Mouse (Mus musculus): ENCODE results near the gene Foxp2. TPM values are rescaled to one million over a fixed set of nuclear protein-coding genes. Genes with fewer than 3 reads are reported as not detected.

The Foxp2 gene
- total RNA-seq (2017) = not detected in 2 replicates

DNA sequence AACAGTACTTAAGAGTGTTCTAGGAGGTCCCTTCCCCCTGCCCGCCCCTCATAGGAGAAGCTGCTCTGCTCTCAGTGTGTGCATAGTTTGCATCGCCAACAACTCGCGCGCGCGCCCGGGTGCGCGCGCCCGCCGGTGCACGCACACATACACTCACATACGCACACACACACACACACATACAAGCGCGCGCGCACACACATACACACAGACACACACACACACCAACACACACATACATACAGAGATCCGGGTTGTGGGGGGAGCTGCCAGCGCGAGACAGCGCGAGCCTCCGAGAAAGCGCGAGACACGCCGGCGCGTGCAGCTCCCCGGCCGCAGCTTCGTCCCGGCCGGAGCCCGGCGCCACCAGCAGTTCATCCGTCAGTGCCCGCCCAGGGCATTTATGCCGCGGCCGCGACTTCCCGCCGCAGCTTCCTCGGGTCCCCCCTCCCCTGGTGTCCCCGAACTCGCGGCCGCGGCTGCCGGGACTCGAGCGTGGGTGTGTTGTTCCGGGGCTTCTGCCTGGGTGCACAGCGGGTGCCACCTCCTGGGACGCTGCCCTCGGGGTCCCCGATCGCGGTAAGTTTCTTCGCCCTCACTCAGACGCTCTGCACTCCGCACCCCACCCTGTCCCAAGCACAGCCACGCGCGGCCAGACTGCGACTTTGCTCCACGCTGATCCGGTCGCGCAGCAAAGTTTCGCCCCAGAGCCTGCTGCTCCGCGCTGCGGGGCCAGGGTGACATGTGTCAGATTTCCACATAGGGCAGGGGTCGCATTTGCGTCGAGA is at the start of gene Foxp2:
TSS of gene Foxp2 (plus strand) at position 167 of the 788 bp plus-strand sequence.
- ATAC-seq (replicated peaks; ENCODE audit: low read depth, poor library complexity, severe bottlenecking) = peak; percentile 57

DNA sequence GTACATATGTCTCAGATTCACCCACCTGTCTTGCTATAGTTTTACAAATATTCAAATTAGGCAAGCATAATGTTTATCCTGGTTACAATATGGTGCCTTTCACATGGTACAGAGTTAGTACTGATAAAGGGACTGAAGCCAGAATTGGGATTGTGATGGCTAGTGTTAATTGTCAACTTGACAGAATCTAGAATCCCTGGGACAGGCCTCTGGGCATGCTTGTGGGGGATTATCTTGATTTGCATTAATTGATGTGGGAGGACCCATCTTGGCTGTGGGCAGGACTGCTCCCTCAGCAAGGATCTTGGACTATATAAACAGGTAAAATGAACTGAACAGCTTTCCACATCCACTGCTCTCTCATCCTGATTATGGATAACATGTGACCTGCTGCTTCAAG is 15.9 kb upstream of the Foxp2 start:
- ATAC-seq (replicated peaks; ENCODE audit: low read depth, poor library complexity, severe bottlenecking) = no peak

DNA sequence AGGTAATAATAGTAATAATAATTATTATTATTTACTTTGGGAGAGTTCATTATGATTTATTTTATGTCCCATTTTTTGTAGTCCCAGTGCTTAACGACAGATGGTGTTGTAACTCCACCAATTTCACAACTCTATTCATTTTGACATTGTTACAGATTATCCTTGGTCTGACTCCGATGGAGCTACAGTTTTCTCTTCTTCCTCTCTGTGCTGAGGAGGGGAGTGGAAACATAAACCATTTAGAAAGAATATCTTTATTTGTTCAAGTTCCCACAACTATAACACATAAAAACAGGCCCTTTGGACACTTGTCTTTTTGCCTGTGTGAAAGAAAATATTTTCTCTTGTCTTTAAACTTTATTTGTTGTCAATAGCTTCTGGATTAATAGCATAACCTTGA is 4.1 kb upstream of the Foxp2 start:
- 0 out of 2 replicates have a peak, but pooled peaks have one; percentile 19 for ATAC-seq (replicated peaks; ENCODE audit: low read depth, poor library complexity, severe bottlenecking)

DNA sequence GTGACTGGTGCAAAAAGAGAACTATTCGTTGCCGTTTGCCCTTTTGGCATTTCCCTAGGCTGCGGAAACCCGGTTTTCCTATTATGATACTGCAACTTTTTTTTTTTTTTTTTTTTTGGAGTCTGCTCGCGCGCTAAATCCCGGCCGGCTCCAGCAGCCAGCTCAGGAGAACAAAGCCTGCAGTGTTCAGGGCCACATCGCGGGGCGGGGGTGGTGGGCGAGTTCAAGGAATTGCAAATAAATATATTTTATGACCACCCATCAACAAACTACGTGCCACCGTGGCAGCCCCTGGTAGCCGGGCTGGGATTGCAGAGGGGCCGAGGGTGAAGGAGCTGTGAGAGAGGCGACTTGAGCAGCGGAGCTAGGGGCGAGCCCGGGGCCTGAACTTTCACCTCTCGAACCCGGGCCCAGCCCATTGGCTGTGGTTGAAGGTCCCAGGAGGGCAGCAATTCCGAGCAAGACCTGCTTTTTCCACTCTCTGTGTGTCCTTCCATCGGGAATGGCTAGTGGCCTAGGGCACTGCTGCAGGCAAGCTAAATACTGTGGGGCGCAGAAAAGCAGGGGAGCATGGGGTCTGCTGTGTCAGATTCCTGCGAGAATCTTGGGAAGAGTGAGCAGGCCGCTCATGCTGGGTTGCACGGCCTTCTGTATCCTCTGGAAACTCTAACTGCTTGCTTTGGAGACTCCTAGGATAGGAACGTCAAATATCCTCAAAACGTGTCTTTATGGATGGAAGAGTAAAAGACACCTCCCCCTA is 2.9 kb upstream of the Foxp2 start:
- ATAC-seq (replicated peaks; ENCODE audit: low read depth, poor library complexity, severe bottlenecking) = no peak

DNA sequence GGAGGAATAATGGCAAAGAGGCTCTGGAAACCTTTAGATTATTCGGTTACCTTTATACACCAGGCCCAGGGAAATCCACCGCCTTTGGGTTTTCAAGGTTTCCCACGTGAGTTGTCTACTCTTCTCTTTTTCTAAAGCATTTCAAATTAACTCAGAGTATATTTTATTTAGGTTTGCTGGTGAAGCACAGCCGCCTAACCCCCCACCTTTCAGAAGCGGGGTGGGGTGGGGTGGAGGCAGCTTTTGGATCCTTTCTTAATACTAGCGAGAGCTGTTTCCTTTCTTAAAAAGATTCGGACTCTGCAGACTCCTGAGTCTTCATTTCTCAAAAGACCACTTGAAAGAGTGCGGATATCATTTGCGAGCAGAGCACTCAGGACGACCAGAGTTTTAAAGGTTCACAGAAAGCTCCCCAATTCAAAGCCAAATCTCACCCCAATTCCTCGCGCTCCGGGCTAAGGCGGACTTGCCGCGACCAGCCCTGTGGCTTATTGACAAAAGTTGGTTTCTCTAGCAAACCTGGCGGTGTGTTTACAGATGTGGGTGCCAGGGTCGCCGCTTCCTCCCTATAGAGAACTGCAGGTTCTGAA is 2.0 kb upstream of the Foxp2 start:
- no peak for ATAC-seq (replicated peaks; ENCODE audit: low read depth, poor library complexity, severe bottlenecking)

GRCm38 (mm10) chr6:14899936-14900578 is 1.1 kb upstream of the Foxp2 start:
- ATAC-seq (replicated peaks; ENCODE audit: low read depth, poor library complexity, severe bottlenecking) = peak; percentile 9; the same call in 1 of the 2 replicates

- ATAC-seq (replicated peaks; ENCODE audit: low read depth, poor library complexity, severe bottlenecking) = 0 out of 2 replicates have a peak, but pooled peaks have one; percentile 19
Observed at GRCm38 (mm10) chr6:14900579-14901021, 549 bp upstream of the Foxp2 start.

- ATAC-seq (replicated peaks; ENCODE audit: low read depth, poor library complexity, severe bottlenecking) = peak; percentile 16; the same call in 1 of the 2 replicates
Observed at GRCm38 (mm10) chr6:14901971-14902670, 972 bp downstream of the Foxp2 start.

- no peak for ATAC-seq (replicated peaks; ENCODE audit: low read depth, poor library complexity, severe bottlenecking)
Observed at GRCm38 (mm10) chr6:14903271-14903965, 2.3 kb downstream of the Foxp2 start.

DNA sequence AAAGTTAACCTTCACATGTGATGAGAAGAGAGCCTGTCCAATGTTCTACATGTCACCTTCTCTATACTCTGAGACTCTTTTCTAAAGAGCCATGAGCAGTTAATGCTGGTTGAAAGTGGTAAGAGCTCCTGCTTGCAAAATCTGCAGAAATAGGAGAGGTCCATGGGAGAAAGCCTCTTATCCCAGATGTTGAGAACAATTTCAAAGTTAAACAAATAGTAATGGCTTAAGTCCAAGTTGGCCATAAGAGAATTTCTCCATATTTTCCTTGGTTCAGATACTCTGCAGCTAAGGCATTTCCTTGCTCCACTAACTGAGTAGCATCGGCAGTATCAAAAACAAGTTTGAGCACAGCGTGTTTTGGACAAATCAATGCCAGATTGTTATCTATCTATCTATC is 13.9 kb downstream of the Foxp2 start:
- ATAC-seq (replicated peaks; ENCODE audit: low read depth, poor library complexity, severe bottlenecking) = no peak

DNA sequence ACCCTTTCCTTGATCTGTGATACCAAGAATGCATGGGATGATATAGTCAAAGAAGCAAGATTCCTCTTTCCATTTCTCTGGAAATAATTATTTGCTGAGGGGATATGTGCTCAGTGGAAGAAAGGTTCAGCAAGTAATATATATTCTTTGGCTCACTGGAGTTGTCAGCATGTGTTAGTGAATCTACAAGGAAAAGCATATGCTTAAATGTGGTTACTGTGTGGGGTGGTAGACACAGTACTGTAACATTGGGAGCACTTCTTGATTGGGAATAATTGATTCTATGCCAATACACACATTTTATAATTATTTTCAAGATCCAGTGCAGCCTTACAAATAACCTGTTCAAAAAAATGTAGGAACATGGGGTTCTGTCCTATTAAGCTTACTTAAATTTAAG is 21.6 kb downstream of the Foxp2 start:
- no peak for ATAC-seq (replicated peaks; ENCODE audit: low read depth, poor library complexity, severe bottlenecking)

DNA sequence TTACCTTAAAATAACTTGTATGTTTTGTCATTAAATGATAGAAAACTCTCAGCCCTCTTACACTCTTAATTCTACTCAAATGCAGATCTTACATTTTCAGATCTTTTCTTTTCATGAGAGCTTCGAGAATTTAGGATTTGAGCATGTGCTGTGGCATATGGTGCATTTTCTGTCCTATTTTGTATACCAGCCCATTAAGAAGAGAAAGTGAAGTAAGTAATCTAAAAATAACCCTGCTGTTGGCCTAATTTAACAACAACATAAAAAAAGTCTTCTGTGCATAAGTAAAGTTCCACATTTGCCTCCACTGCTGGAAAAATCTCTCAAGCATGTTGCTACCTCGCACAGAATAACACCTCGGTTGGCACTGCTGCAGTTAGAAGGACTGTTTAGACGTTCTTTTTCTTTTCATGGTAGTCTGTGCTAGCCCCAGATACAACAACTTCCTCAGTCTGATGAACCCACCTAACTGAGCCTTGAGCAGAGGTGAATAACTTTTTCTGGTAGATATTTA is 23.9 kb downstream of the Foxp2 start:
- no peak for ATAC-seq (replicated peaks; ENCODE audit: low read depth, poor library complexity, severe bottlenecking)

DNA sequence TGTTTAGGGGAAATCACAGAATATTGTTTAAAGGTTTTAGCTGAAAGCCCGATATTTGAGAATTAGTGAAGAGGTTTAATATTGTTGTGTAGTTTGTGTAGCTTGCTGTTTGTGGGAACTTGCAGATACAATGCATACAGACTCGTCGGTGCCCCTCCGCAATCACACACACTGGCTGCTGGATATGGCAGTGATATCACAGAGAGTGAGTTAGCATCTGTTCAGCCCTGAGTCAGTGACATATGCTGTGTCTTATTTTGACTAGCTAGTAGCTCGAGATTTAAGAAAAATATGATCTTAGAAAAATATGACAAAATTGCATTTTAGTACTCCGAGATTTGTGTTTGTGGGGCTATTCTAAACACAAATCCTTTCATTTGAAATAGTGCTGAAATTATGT is 49.9 kb downstream of the Foxp2 start:
- ATAC-seq (replicated peaks; ENCODE audit: low read depth, poor library complexity, severe bottlenecking) = no peak

- no peak for ATAC-seq (replicated peaks; ENCODE audit: low read depth, poor library complexity, severe bottlenecking)
Observed at GRCm38 (mm10) chr6:14952731-14953130, 51.6 kb downstream of the Foxp2 start.

DNA sequence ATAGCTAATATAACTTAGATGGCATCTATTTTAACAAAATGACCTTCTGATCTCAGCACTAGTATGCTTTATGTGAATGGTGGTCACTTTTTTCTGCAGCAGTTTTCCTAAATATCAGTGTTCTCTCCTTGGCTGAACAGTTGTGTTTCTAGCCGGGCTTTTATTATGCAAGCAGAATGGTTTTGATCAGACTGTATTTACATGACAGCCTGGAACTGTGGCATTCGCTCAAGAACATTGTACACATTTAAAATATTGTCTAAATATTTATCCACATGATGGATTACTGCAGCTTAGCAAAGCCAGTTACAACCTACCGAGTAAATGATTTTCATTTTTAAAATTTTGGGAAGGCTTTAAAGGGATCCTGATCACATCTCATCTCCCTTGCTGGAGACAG is 75.9 kb downstream of the Foxp2 start:
- ATAC-seq (replicated peaks; ENCODE audit: low read depth, poor library complexity, severe bottlenecking) = no peak

- ATAC-seq (replicated peaks; ENCODE audit: low read depth, poor library complexity, severe bottlenecking) = no peak
Observed at GRCm38 (mm10) chr6:14978201-14978600, 77.1 kb downstream of the Foxp2 start.

DNA sequence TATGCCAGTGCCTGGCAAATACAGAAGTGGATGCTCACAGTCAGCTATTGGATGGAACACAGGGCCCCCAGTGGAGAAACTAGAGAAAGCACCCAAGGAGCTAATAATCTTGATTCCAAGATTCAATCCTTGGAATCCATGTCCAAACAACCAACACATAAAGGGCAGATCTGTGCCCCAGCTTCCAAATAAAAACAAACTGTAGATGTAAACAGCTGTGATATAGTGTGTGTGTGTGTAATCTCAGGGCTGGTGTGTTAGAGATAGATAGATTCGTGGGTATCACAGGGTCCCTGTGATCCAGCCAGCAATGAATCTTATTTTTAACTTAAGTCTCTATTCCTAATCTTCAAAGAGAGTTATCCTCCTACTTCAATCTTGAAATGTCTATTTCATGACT is 107.0 kb downstream of the Foxp2 start:
- ATAC-seq (replicated peaks; ENCODE audit: low read depth, poor library complexity, severe bottlenecking) = no peak

- no peak for ATAC-seq (replicated peaks; ENCODE audit: low read depth, poor library complexity, severe bottlenecking)
Observed at GRCm38 (mm10) chr6:15028488-15028887, 127.3 kb downstream of the Foxp2 start.
